Mouse (Mus musculus) retina, embryonic 14.5 days (tissue): ENCODE measurements at regions not wholly inside any gene's neighbourhood (a gene's known extent, or its start where the extent isn't known, plus 50 kb on each side); places are given as distances from the start of the nearest gene placed in this dataset.
A peak's percentile ranks its signal among the peaks of the same experiment; 100 is the strongest.

Source experiments
- DNase-seq: peaks from one replicate; pipeline ENCODE4 v3.0.0-alpha.2; 2015; ENCODE audit warnings: low spot score

DNA sequence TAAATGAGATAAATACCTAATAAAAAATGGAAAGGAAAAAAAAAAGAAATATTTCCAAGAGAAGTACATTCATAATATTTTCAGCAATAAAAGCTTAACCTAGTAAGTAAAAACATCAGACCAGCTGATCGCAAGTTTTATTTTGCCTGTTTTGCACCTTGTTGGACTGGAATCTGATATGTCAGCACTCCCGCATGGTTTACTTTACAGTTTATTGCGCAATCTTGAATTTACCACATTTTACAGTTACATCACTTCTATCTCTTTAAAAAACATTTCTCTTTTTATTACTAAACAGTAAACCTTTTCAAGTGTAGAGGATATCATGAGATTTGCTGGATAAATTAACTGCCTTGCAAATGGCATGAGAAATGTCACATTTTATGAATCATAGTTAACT lies 669.1 kb upstream of the Slitrk1 start:
- no peak for DNase-seq

DNA sequence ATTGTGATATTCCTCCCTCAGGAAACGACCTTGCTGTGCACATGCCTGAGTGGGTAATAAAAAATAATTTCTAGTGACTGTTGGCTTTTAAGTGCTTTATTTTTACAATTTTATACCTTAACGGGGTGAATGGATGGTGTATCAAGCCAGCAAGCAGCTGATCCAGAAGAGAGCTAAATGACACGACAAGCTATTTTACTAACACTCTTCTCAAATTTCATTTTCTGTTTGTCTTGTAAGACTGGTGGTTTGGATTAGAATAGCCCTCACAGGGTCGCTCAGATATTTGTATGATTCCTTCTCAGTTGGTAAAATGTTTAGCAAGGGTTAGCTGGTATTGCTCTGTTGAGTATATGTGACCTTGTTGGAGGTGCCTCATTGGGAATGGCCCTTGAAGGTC lies 665.7 kb upstream of the Slitrk1 start:
- peak; percentile 3 for DNase-seq

DNA sequence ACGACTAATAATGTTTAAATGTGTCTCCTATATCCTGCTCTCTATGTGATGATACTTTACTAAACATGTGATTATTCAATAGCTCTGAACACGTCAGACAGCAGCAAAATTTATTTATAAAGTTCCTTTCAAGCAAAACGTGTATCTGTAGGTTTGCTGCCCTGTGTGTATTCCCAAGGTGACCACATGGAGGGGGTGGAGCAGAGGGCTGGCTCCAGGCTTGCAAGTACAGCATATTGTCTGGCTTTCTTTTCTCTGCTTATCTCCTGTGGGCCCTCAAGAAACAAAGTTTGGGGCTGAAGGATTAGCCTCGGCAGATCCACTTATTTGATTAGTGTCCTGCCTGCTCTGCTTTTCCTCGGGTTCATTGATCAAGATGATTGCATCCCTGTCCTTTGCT lies 636.6 kb upstream of the Slitrk1 start:
- peak; percentile 3 for DNase-seq

DNA sequence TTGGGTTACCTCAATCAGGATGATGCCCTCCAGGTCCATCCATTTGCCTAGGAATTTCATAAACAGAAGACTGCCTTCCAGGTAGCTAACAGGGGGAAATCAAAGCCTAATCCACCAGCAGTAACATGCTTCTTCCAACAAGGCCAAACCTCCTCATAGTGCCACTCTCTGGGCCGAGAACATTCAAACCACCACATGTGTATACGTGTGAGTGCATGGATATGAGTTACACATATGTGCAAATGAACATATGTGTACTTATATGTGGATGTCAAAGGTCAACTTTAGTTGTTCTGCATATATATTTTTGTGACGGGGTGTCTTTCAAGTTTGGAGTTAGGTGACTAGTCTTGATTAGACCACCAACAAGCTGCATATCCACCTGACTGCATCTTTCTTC lies 601.0 kb upstream of the Slitrk1 start:
- no peak for DNase-seq
